ENCODE assay signal across 16 mouse cellular contexts in the genomic region with DNA sequence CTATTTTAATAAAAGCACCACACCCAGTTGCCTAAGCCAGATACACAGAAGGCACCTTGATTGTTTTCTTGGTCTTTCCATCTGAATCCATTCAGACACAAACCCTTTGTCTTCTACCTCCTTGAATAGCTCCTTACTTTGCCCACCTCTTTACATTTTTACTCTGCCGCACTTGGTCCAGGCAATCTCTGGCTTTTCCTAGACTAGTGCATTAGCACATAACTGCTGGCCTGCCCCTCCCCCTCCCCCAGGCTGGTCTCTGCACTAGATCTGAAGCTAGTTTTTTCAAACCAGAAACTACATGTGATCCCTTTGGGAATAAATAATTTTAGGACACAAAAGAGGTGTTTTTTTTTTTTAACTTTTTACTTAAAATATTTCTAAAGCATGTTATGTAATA. TPM values are rescaled to one million over a fixed set of nuclear protein-coding genes. Genes with fewer than 3 reads are reported as not detected.
DNase-seq lines count a peak whose midpoint lies in the region; ATAC-seq lines count a peak whose summit lies in the region.
"Had no signal": no experiment of that assay in that cellular context is flagged by ENCODE, and none has a peak within 500 bp of the region (broad histone marks: within the 10 kb centered on the region; RNA-seq: fewer than 3 reads in every experiment).

No protein-coding gene starts in this region.

- intact Hi-C loops in heart, postnatal 14 days (cut with DNase I), result loop anchor here (5.0 kb wide), 2 partner anchors 36 to 86 kb away; partner anchors contain the start of gene Arid4a

- DNase-seq in adrenal gland, adult 2 months, result peak; percentile 27
- DNase-seq in adrenal gland, adult 8-10 months, result no peak
- peak; percentile 19 to 22 for DNase-seq in heart, postnatal 14 days
- DNase-seq in heart, adult 8-10 months (ENCODE audit: low spot score), result no peak
- DNase-seq in liver, result no peak
- DNase-seq in adipocyte (ENCODE audit: low spot score), result peak; percentile 36
- DNase-seq in frontal cortex, postnatal 36 days (ENCODE audit: low spot score in 2 of 2), result no peak

- H3K27me3 ChIP-seq in liver, embryonic 12.5 days (replicated peaks), result no peaks in the 10 kb centered on the region
- H3K27me3 ChIP-seq: kidney, embryonic 15.5 days; megakaryocyte, embryonic 14.5 days had no signal

- no peaks in the 10 kb centered on the region for H3K9me3 ChIP-seq in liver, embryonic 12.5 days (replicated peaks)
- H3K9me3 ChIP-seq: hindbrain, embryonic 10.5 days; kidney, embryonic 15.5 days; megakaryocyte, embryonic 14.5 days had no signal

- 91% methylated on average over 1 of the region's 1 CpGs for WGBS in liver, embryonic 12.5 days (ENCODE audit: insufficient replicate concordance)

- H3K9ac ChIP-seq in liver, embryonic 12.5 days, result no peak overlapping the region
- H3K9ac ChIP-seq: kidney, embryonic 15.5 days; liver, embryonic 14.5 days had no signal

- ATAC-seq in liver, embryonic 12.5 days, result 0 out of 2 replicates have a peak, but pooled peaks have one; percentile 15

- no peak overlapping the region for H3K27ac ChIP-seq in liver, embryonic 12.5 days
- H3K27ac ChIP-seq: hindbrain, embryonic 10.5 days; kidney, embryonic 15.5 days; liver, embryonic 14.5 days had no signal

- H3K4me1 ChIP-seq in liver, embryonic 12.5 days, result peaks cover 11% of the 10 kb centered on the region

- peaks cover 23% of the 10 kb centered on the region for H3K36me3 ChIP-seq in liver, embryonic 12.5 days

- no peak overlapping the region for H3K4me2 ChIP-seq in liver, embryonic 12.5 days
- H3K4me2 ChIP-seq: kidney, embryonic 15.5 days had no signal

- H3K4me3 ChIP-seq in liver, embryonic 12.5 days, result no peak overlapping the region
- H3K4me3 ChIP-seq: hindbrain, embryonic 10.5 days; kidney, embryonic 15.5 days; megakaryocyte, embryonic 14.5 days; myocyte had no signal

RNA-seq across cellular contexts. Expression of gene Arid4a, which starts 37.2 kb away (rescaled TPM):
- 10 to 100 TPM; 19.0 to 20.1 TPM for total RNA-seq in adrenal gland, adult 2 months (2021)
- 1.7 and 1.8 TPM in 2 replicates for polyA plus RNA-seq in adrenal gland, adult 2 months (2012; rRNA removed)
- total RNA-seq in adrenal gland, adult 8-10 months (2022), result 10 to 100 TPM; 20.6 to 32.2 (median 23.4) TPM
- 10 to 100 TPM; 16.9 TPM for total RNA-seq in heart, postnatal 14 days (2021)
- total RNA-seq in heart, adult 8-10 months (2022), result 10 to 100 TPM; 11.1 to 15.3 (median 13.1) TPM
- 23.4 and 24.1 TPM in 2 replicates for polyA plus RNA-seq in liver, embryonic 12.5 days (2016; fragmentation: Nextera tagmentation; extraction: Ambion mirVana)

RNA-seq across cellular contexts. Expression of gene Tomm20l, which starts 58.2 kb away (rescaled TPM):
- 1 to 10 TPM; 7.5 to 7.6 TPM for total RNA-seq in adrenal gland, adult 2 months (2021)
- polyA plus RNA-seq in adrenal gland, adult 2 months (2012; rRNA removed), result 0.30 and 0.82 TPM in 2 replicates
- 10 to 100 TPM in 2 of 4 experiments, 1 to 10 TPM in 2; 9.0 to 14.9 (median 11.7) TPM for total RNA-seq in adrenal gland, adult 8-10 months (2022)
- total RNA-seq in heart, postnatal 14 days (2021), result 1 to 10 TPM; 1.3 to 2.4 TPM
- total RNA-seq in heart, adult 8-10 months (2022), result 1 to 10 TPM; 1.0 to 1.8 (median 1.5) TPM
- not detected in 2 replicates for polyA plus RNA-seq in liver, embryonic 12.5 days (2016; fragmentation: Nextera tagmentation; extraction: Ambion mirVana)
- total RNA-seq: common myeloid progenitor, adult 5-6 weeks; granulocyte monocyte progenitor cell, adult 5-6 weeks; left cerebral cortex, adult 8-10 months had no signal
- polyA plus RNA-seq: hindbrain, embryonic 10.5 days; kidney, embryonic 15.5 days; liver, embryonic 14.5 days; myocyte had no signal

Comparison
In these comparisons a context has a peak if more than half of its experiments do, and no peak if none do; other contexts are left out.
1. DNase-seq: peak in adrenal gland, adult 2 months (single experiment), heart, postnatal 14 days (2 of 2) and adipocyte (single experiment); none in adrenal gland, adult 8-10 months (single experiment), heart, adult 8-10 months (single experiment), liver (single experiment) and frontal cortex, postnatal 36 days (0 of 2).